Mouse (Mus musculus) cerebellum, adult 9-11 months (tissue): ENCODE results near the gene Rev3l.
"Not testable (repeated sequence)": the region's sequence is repeated elsewhere in the genome, so short reads cannot be mapped to it uniquely, and the experiment has no call there.

Source experiments
- DNase-seq: peaks from one replicate; pipeline ENCODE4 v3.0.0; 2022

The Rev3l gene

DNA sequence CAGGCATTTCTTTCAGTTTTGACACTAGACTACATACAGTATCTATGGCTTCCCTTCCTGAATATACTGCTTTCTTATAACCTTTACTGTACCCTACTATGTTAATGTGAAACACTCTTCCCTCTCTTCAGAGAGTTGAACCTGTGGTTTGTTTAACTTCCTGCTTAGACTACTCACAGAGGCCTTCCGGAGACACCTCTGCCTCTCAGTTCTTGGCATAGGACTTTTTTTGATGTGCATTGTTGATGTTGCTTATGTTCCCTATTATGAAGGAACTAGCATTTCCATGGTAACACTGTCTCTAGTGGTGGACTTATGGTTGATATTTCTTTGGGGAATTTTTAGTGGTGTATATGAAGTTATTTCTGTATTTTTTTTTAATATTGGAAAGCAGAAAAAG, 61.4 kb downstream of the Rev3l start:
- no peak for DNase-seq

DNA sequence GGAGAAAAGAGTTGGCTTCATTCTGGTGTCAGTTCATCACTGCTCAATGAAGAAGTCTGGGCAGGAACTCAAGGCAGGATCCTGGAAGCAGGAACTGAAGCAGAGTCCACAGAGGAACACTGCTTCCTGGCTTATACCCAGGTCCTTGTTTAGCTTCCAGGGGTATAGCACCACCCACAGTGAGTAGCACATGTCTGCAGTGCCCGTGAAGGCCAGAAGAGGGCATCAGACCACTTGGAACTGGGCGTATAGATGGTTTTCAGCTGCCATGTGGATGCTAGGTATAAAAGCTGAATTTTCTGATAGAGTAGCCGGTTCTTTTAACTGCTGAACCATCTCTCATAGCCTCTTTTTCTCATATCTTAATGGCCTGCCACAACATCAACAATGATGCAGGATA, 79.6 kb downstream of the Rev3l start:
- DNase-seq = peak; percentile 11

DNA sequence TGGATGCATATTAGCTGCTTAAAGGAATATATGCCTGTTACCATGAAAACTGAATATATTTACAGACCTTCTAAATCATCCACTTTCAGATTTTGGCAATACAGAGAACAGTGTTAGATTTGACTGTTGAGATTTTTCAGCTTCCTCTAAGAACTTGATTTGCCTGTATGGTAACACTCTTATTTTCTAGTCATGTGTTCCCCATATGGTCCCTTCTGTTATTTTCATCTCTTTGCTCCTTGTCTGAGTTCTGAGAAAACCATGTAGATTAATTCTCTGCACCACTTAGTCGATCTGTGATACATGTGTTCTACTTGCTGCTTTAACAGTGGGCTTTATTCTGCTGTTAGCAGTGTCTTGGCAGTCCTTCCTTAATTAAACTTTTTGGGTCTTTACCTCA, 110.7 kb downstream of the Rev3l start:
- DNase-seq = no peak

DNA sequence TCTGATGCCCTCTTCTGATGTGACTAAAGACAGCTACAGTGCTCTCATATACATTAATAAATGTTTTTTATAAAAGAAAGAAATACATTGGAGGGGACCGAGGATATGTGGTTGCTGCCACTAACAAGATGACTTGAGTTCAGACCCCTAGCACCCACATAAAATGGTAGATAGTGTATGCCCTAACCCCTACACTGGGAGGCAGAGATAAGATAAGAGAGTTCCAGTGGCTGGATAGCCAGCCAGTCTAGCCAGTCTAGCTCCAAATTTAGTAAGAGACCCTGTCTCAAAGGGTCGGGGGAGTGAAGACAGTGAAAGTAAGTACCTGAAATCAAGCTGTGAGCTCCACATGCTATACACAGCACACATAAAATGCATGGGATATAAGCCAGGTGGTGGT, 133.6 kb downstream of the Rev3l start:
- DNase-seq = no peak

DNA sequence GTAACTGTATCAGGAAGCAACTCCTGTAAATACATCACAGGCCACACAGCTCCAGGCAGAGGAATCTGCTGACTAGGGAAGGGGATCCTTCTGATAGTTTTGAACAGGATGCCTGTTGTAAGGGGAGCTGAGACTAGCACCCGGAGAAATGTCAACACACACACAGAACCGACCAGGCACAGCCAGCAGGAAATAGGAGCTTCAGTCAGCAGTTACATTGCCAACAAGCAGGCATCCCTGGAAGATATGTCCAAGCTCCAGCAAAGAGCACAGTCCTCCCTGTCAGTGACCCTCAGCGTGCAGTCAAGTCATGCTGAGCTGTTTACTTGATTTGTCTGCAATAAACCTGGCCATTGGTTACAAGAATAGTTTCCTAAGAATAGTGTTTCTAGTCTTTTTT, 156.7 kb downstream of the Rev3l start:
- no peak for DNase-seq

DNA sequence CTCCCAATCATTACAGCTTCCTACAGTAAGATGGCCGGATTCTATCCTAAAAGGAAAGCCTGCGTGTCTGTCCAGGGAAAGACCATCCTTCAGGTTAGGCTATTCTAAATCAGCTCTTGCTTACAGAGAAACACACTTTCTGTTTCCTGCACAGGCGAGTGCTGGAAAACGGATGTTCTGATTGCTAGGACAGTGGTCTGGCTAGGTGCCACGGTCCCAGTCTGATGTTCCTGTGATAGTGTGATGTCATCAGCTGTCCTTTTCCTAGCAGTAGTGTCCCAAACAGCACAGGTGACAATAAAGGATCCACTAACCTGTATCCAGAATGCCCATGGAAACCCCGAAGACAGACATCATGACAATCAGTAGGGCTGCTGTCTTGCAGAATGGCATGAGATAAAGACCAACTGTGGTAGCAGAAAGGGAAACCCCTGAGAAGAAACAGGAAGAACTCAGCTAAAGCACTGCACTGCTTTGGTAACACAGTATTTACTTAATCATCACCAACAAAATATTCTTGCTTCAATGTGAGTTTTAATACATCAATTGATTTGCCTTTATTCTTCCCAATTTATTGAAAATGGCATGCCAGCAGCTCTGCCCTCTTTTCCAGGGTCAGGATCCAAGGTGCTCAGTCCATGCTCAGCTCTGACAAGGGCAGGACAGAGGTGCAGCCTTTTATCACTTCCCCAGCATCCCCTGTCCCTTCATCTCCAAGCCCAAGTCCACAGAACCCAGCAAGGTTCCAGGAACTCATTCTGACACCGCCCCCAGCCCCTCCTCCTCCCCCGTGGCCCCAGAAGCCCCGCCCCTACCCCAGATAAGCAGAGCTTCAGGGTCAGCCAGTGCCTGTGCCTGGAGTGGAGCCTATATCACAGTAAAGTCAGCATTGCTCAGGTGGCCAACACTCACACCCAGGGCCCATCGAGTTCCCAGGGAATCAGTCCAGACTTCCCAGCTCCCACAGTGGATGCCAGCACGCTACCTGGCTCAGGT, 162.1 kb downstream of the Rev3l start:
- DNase-seq = no peak

DNA sequence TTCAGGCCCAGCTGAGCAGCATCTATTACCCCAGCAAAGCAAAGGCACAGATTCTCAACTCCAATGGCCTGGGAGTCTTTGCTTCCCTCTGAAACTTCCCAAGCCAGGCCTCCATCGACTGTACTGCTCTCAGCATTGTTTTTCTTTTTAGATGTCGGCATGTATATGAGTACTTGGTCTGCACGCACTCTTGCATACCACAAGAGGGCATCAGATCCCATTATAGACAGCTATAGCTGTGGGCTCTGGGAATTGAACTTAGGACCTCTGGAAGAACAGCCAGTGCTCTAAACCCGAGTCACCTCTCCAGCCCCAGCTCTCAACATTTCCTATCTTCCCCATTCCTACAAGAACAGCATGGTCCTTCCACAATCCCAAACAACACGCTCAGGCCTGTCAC, 164.6 kb downstream of the Rev3l start:
- no peak for DNase-seq

DNA sequence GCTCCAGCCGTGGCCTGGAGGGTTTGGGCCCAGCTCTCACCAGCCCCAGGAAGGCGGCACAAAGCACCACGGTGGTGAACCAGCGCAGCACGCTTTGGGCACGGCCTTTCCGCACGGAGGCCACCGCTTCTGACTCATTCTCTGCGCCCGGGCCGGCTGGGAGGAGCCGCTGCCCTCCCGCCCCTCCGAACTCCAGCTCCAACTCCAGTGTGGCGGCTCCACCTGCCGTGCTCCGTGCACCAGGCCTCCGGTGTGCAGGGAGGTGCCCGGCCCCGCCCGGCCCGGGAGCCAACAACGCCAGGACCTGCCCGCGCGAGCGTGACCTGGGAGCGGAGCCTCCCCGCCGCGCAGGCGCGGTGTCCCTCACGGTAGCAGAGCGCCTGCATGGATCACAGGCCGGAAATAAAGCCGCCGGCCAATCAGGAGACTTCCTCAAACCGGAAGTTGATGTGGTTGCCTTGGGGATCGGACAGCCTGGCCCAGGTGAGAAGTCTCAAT, 167.0 kb downstream of the Rev3l start, which contains the start of gene Mfsd4b4:
Gene Mfsd4b4 (minus strand): TSS at position 365 of the 498 bp plus-strand sequence.
- peak; percentile 93 for DNase-seq

DNA sequence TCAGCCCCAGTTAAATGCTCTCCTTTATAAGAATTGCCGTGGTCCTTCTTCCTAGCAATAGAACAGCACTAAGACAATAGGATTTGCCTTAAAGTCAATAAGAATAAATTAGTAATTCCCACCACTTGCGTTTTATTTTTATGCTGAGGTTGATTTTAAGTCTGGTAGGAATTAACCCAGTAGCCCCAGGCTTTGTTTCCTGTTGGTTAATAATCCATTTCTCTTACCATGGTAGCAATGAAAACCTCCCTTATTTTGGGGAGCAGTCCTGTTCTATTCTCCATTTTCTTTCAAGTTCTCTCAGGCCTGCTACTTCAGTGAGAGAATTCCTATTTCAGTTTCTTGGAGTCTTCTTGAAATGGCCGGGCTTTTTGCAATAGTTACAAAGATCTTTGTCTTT, 172.3 kb downstream of the Rev3l start:
- no peak for DNase-seq

DNA sequence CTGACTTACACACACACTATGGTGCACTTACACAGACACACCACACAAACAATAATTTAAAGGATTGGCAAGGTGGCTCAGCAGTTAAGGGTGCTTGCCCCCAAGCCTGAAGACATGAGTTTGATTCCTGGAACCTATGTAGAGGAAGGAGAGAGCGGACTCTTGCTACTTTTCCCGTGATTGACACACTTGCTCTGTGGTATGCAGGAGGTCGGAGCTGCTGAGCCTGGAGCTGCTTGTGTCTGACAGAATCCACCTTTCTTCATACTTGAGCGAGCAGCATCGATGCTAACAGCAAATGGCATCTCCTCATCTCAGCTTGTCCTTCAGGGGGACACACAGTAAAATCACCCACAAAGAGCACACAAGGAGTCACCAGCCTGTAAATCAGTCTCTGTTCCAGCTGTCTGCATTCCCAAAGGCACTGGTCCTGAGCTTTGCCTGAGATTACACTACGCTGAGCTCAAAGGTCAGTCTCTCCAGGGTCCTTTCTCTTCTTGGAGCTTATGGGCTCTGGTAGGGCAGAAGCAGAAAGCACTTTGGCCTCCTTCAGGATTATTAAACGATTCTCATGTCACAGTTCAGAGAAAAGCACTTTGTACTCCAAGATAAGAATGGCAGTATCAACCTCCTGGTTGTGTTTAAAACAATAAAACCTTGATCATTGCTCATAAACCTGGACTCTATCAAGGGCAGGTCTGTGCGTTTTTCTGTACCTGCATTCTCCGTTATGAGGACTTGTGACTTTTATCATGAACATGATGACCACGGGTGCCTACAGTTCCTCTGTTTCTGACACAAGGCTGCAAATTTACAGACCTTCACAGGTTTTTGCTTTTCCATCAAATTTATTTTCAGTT, 175.1 kb downstream of the Rev3l start:
- DNase-seq = no peak

DNA sequence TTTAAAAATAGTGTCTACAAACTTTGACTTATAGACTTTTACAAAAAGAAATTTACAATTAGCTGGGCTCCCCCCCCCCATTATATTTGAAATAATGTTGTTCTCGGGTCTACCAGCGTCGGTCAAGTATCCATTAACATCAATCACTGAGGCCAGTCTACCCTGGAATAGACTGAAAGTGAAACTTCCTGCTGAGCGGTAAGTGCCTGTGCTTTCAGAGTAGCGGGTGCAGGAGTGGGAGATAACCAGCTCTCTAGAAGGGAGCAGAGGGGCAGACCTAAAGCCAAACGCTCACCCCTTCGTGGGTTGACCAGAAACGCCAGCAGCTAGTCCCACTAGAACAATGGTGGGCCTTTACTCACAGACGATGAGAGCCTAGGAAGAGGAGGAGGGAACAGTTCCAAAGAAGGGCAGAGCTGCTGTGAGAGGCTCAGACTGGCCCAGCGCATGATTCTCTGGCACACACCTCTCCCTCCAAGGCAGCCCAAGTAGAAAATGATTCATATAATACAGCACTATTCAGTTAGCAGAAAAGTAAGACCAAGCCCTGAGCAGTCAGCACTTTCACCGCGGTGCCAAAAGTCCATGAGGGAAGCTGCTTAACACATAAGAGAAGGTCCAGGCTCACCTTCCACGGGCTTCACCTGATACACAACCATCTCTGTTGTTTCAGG, 177.0 kb downstream of the Rev3l start:
- DNase-seq = no peak

DNA sequence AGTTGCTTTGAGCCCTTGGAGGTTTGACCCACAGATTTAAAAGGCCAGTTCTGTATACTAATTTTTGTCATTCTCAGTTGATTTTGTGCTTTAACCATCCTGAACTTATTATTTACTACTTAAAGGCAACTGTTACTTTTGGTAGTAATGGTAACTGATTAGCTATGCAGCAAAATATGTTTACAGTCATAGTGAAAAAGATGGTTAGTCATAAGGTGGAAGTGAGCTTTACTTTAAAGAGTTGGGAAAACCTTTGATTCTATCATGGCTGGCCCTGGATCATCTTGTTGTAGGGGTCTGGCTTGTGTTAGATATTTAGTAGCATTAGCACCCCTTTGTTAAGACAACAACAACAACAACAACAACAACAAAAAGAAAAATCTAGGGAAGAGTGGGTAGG, 180.7 kb downstream of the Rev3l start:
- DNase-seq = no peak

DNA sequence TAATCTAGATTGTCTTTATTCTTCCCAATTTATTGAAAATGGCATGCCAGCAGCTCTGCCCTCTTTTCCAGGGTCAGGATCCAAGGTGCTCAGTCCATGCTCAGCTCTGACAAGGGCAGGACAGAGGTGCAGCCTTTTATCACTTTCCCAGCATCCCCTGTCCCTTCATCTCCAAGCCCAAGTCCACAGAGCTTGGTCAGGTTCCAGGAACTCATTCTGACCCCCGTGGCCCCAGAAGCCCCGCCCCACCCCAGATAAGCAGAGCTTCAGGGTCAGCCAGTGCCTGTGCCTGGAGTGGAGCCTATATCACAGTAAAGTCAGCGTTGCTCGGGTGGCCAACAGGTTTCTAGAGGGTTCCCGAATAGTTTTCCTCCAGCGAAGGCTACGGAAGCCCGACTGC, 192.6 kb downstream of the Rev3l start:
- not testable (repeated sequence) for DNase-seq
